Mouse (Mus musculus) C2C12 (cell line): Measurements from ENCODE around the gene Tesc.

Experiments used
- CTCF ChIP-seq: IDR thresholded peaks from one replicate; pipeline ENCODE4 v1.5.1; 2011; ENCODE audit not compliant: control insufficient read depth, insufficient read depth, insufficient read length
- MYOD1 ChIP-seq: IDR thresholded peaks from one replicate; pipeline ENCODE4 v1.6.1; 2011; ENCODE audit warnings: low read depth; ENCODE audit not compliant: control insufficient read depth, insufficient read length
- USF1 ChIP-seq: IDR thresholded peaks from one replicate; pipeline ENCODE4 v1.6.1; 2011; ENCODE audit warnings: low read depth, mild to moderate bottlenecking, control low read depth, moderate library complexity

GRCm38 (mm10) chr5:118028191-118029034, 870 bp downstream of the Tesc start:
- TF ChIP-seq USF1 (no peak), CTCF (no peak), MYOD1 (no peak)
